Mouse (Mus musculus) forebrain, embryonic 10.5 days (tissue): Measurements from ENCODE around the gene Hist1h2bj. TPM values are rescaled to one million over a fixed set of nuclear protein-coding genes. Genes with fewer than 3 reads are reported as not detected.
"Not testable (repeated sequence)": the region's sequence is repeated elsewhere in the genome, so short reads cannot be mapped to it uniquely, and the experiment has no call there.

ENCODE experiments used
- DNase-seq: peaks from one replicate; pipeline ENCODE4 v3.0.0-alpha.2; 2017; ENCODE audit warnings: low spot score; ENCODE audit errors: extremely low spot score
- H3K27ac ChIP-seq: fragments of 300-500 bp; sonication (generic); 2 replicates; pipeline ENCODE4 v1.5.1; 2016; ENCODE audit warnings: mild to moderate bottlenecking
- H3K27me3 ChIP-seq: fragments of 300-500 bp; sonication (generic); 2 replicates; pipeline ENCODE4 v1.6.1; 2016; ENCODE audit warnings: mild to moderate bottlenecking; ENCODE audit not compliant: poor library complexity, severe bottlenecking
- H3K36me3 ChIP-seq: fragments of 300-500 bp; sonication (generic); replicated peaks from 2 replicates; pipeline ENCODE4 v1.6.1; 2016; ENCODE audit warnings: mild to moderate bottlenecking, moderate library complexity
- H3K4me1 ChIP-seq: fragments of 300-500 bp; sonication (generic); 2 replicates; pipeline ENCODE4 v1.6.1; 2016
- H3K4me3 ChIP-seq: fragments of 300-500 bp; sonication (generic); 2 replicates; pipeline ENCODE4 v1.5.1; 2016; ENCODE audit warnings: mild to moderate bottlenecking, moderate library complexity
- H3K9me3 ChIP-seq: fragments of 300-500 bp; sonication (generic); 2 replicates; pipeline ENCODE4 v1.6.1; 2016; ENCODE audit warnings: mild to moderate bottlenecking, moderate library complexity
- WGBS: fragments of 180-500 bp; shearing (Covaris S2); methylation state at CpG from one replicate; pipeline ENCODE4 v1.1.7; 2016; 5-methylcytosine and 5-hydroxymethylcytosine counted together
- polyA plus RNA-seq: library from polyadenylated mRNA; unstranded; fragments of >200 nt; fragmentation: Nextera tagmentation; extraction: Ambion mirVana; gene quantifications from 2 replicates; pipeline ENCODE4 v1.2.1, GENCODE M21; 2016

Gene Hist1h2bj
- polyA plus RNA-seq, 1 experiment from 2014 or later, result 14.9 TPM

DNA sequence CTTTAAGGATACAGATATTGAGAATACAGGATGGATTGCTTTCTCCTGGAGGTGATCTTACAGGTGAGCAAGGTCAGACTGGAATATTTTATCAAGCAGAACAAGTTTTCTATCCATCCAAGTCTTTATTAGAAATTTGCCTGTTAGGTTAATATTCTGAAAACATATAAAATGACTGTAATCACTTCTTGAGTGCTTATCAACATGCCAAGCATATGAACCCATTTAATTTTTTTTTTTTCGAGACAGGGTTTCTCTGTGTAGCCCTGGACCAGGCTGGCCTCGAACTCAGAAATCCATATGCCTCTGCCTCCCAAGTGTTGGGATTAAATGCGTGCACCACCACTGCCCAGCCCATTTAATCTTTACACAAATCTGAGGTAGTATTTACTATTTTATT, 6.0 kb upstream of the Hist1h2bj start:
- H3K4me1 ChIP-seq, result peaks cover 56% of the 10 kb centered on the region
- peak overlapping the region; percentile 55 for H3K4me3 ChIP-seq
- 63% methylated on average over 3 of the region's 3 CpGs for WGBS
- H3K36me3 ChIP-seq, result no peaks in the 10 kb centered on the region
- H3K27me3 ChIP-seq, result no peaks in the 10 kb centered on the region
- peak; percentile 27 for DNase-seq
- peak overlapping the region; percentile 96 for H3K27ac ChIP-seq
- H3K9me3 ChIP-seq, result no peaks in the 10 kb centered on the region

DNA sequence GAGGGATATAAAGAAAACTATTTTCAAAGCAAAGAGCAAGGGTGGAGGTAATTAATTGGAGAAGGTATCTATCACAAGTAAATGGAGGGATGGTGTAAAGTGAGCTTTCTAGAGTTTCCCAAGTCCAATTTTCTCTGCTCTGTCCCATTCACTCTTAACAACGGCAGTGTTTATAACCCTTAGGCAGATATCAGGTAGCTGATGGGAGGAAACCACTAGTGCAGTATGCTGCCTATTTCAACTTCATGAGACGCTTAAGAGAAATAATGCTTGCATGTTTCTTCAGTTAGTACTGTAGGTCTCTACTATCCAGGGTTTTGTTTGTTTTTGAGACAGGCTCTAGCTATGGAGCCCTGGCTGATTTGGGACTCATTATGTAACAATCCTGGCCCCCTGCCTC, 5.6 kb upstream of the Hist1h2bj start:
- H3K4me3 ChIP-seq, result peak overlapping the region; percentile 55
- peaks cover 57% of the 10 kb centered on the region for H3K4me1 ChIP-seq
- peak overlapping the region; percentile 96 for H3K27ac ChIP-seq
- no peaks in the 10 kb centered on the region for H3K9me3 ChIP-seq
- H3K27me3 ChIP-seq, result no peaks in the 10 kb centered on the region
- WGBS, result 84% methylated on average over 2 of the region's 2 CpGs
- DNase-seq, result no peak
- H3K36me3 ChIP-seq, result no peaks in the 10 kb centered on the region

DNA sequence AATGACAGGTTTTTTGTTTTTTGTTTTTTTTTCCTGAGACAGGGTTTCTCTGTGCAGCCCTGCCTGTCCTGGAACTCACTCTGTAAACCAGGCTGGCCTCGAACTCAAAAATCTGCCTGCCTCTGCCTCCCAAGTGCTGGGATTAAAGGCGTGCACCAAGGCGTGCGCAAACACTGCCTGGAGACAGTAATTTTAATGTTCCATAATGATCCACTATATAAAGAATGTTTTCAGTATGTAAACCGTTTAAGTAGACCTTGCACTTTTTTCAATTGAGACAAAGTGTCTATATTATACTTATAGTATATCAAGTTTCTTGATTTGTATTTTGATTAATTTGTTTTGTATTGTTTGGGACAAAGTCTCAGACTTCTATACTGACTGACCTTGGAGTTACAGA, 3.6 kb upstream of the Hist1h2bj start:
- Histone ChIP-seq H3K4me1 (peaks cover 46% of the 10 kb centered on the region), H3K9me3 (no peaks in the 10 kb centered on the region), H3K27ac (peak overlapping the region; percentile 96), H3K27me3 (no peaks in the 10 kb centered on the region), H3K4me3 (peak overlapping the region; percentile 60), H3K36me3 (no peaks in the 10 kb centered on the region)
- no peak for DNase-seq
- WGBS, result 73% methylated on average over 5 of the region's 5 CpGs

DNA sequence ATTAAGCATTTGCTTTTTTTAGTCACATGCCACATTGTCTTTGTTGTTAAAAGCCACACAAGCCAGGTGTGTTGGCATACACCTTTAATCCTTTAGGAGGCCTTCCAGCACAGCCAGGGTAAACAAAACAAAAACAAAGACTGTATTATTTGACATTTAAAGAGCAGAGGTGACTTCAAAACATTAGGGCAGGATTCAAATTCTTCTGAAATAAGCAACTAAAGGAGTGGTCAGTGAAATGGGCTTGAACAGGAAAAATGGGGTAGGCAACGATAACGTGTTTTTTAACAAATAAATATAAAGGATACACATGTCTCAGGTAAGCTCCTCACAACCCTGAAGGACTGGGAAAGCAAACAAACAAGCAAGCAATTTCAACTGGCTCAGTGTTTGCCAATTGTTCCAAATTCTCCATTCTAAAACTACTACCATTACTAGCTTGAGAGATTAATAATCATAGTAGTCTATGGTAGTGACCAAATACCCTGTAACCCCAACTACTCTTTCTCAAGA, 3.0 kb upstream of the Hist1h2bj start:
- H3K27ac ChIP-seq, result peak overlapping the region; percentile 96
- DNase-seq, result no peak
- WGBS, result 8% methylated on average over 2 of the region's 2 CpGs
- H3K27me3 ChIP-seq, result no peaks in the 10 kb centered on the region
- no peaks in the 10 kb centered on the region for H3K9me3 ChIP-seq
- H3K36me3 ChIP-seq, result no peaks in the 10 kb centered on the region
- peak overlapping the region; percentile 60 for H3K4me3 ChIP-seq
- H3K4me1 ChIP-seq, result peaks cover 50% of the 10 kb centered on the region

DNA sequence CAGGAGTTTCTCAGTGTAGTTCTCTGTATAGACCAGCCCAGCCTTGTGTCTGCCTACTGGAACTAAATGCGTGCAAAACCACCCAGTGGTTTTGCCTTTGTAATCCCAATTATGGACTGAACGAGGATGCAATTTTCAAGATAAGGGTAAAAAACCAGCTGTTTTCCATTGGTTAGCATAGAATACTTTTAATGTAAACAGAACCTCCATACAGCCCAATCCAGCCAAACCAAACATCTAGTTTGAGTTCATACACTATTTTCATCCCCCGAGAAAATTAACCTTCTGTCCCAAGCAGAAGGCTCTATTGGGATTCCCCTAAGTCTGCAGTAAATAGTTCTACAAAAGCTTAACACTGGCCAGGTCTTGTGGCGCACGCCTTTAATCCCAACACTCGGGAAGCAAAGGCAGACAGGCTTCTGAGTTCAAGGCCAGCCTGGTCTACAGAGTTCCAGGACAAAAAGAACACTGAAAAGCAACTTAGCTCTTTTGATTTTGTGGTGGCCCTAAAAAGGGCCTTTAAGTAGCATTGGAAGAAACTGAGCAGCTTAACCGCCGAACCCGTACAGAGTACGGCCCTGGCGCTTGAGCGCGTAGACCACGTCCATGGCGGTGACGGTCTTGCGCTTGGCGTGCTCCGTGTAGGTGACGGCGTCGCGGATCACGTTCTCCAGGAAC, 2.4 kb upstream of the Hist1h2bj start:
- Histone ChIP-seq H3K4me1 (peaks cover 54% of the 10 kb centered on the region), H3K27ac (peak overlapping the region; percentile 96), H3K4me3 (peak overlapping the region; percentile 60), H3K27me3 (no peaks in the 10 kb centered on the region), H3K9me3 (no peaks in the 10 kb centered on the region), H3K36me3 (no peaks in the 10 kb centered on the region)
- peak; percentile 68 for DNase-seq
- WGBS, result under 1% methylated on average over 23 of the region's 24 CpGs

DNA sequence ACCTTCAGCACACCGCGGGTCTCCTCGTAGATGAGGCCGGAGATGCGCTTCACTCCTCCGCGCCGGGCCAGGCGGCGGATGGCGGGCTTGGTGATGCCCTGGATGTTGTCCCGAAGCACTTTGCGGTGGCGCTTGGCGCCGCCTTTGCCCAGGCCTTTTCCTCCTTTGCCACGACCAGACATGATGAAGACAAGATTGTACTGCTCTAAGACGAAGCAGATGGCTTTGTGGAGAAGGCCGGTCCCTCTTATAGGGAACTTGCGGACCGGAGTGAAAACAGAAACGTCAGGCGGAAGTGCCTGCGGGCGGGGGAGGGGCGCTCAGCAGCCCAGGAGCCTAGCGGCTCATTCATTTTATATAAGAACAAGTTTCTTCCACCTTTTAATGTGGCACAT, 1.9 kb upstream of the Hist1h2bj start, which contains the start of gene Hist1h4i:
Gene Hist1h4i (minus strand): TSS at position 221 of the 395 bp plus-strand sequence.
- not testable (repeated sequence) for H3K36me3 ChIP-seq, H3K27me3 ChIP-seq, H3K9me3 ChIP-seq
- WGBS, result under 1% methylated on average over 26 of the region's 27 CpGs
- Histone ChIP-seq H3K4me1 (peaks cover 54% of the 10 kb centered on the region), H3K27ac (peak within 1 kb of the TSS; percentile 96), H3K4me3 (peak within 1 kb of the TSS; percentile 60)
- DNase-seq, result peak; percentile 94

DNA sequence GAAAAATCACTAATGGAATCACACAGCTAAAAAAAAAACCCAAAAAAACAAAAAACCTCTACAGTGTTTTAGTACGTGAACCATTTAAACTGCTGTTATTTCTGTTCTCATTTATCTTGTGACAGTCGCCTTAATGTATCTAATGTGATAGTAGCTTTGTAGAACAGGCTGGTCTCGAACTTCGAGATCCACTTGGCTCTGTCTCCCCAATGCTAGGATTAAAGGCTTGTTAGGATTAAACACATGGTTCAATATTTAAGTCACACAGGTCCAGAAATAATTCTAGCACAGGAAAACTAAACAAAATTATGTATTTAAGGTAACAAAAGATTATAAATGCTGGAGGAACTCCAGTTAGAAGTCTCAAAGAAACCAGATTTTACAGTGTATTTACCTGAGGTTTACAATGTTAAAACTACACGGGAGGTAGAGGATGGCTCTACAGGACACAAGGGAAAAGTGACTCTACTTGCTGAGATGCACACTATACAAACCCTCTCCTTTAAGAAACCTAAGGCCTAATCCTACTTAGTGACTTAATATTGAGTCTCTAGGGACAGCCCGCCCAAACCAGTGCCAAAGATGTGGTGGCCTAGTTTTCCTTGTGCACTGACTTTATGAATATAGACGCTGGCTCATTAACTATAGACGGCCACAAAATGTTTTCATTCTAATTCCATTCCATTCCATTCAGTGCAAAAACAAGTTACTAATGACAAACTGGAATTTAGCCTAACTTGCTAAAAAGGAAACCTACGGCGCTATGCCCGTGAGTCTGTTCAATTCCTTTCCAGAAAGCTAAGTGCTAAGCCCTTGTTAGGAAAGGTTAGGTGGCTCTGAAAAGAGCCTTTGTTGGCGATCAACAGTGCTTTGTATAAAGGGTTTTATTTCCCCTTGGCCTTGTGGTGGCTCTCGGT, 1.1 kb upstream of the Hist1h2bj start:
- H3K27me3 ChIP-seq, result no peaks in the 10 kb centered on the region
- WGBS, result 3% methylated on average over 13 of the region's 13 CpGs
- peak; percentile 37 for DNase-seq
- H3K4me1 ChIP-seq, result peaks cover 46% of the 10 kb centered on the region
- no peaks in the 10 kb centered on the region for H3K36me3 ChIP-seq
- H3K27ac ChIP-seq, result peak overlapping the region; percentile 96
- H3K9me3 ChIP-seq, result no peaks in the 10 kb centered on the region
- H3K4me3 ChIP-seq, result peak overlapping the region; percentile 60

DNA sequence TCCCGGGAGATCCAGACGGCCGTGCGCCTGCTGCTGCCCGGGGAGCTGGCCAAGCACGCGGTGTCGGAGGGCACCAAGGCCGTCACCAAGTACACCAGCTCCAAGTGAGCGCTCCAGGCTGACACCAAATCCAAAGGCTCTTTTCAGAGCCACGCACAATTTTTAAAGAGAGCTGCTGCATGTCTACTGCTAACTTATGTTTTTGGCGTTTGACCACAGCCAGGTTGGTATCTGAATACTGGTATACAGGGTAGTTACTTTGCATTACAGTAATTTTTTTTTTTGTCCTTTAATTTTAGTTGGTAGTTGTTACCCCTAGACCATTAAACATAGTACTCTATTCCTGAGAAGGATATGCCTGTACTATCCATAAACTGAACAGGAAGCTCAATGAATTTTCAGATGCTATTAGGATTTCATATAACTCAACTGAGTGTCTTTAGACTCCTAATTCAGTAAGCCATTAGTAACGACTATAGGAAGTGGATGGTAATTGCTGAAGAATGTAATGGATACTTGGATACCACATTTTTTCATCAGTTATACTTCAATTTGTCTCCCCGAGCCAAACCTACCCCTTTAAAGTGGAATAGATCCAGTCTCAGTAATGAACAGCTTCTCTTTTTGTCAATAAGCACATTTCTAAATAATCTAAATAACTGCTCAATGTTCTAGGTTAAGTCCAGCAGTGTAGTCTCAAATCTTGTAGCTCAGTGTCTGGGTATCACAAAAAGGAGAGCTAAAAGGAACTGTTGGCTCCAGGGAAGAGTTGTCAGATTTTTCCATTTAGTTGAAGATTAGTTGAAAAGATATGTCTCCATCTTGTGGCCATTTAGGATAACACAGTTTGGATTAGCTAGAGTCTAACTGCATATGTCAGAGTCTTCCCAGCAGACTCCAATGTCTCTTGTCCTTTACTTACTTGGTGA, 753 bp downstream of the Hist1h2bj start:
- H3K4me1 ChIP-seq, result peaks cover 35% of the 10 kb centered on the region
- 2% methylated on average over 13 of the region's 14 CpGs for WGBS
- DNase-seq, result peak; percentile 41

DNA sequence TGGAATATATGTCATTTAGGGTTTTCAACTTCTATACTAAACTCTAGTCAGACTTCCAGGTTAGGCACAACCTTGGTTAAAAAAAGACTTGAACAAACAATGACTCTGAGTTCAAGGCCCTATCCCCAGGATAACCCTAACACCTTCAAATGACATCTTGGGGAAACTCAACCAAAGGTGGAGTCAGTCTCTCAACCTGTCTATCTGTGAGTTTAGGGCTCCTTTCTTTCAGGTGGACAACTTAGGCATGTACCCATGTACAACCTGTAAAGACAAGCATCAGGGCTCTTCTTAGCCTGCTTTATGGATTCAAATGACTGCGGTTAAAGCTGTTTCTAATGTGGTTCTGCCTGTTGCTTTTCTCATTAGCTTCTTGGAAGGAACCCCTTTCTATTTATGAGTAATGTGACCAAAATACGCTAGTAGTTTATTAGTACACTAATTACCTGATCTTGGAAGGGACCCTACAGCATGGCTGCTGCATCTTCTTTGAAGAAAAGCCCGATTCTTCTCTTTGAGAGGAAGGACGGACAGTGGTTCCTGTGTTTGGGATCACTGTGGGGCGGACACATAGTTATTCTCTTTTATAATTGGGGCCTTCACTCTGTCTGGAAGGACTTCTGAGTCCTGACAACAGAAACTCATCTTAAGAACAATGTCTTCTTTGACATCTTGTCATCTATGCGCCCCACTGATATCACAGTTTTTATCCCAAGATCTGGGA, 1.6 kb downstream of the Hist1h2bj start:
- Histone ChIP-seq H3K27me3 (no peaks in the 10 kb centered on the region), H3K9me3 (no peaks in the 10 kb centered on the region), H3K4me1 (peaks cover 40% of the 10 kb centered on the region), H3K4me3 (peak overlapping the region; percentile 52), H3K27ac (0 out of 2 replicates have a peak overlapping the region, but pooled peaks have one; percentile 86), H3K36me3 (no peaks in the 10 kb centered on the region)
- WGBS, result 83% methylated on average over 6 of the region's 6 CpGs
- DNase-seq, result no peak

More for the DNA sequence above, 753 bp downstream of the Hist1h2bj start:
- no peaks in the 10 kb centered on the region for H3K27me3 ChIP-seq
- H3K4me3 ChIP-seq, result peak overlapping the region; percentile 52
- no peaks in the 10 kb centered on the region for H3K36me3 ChIP-seq
- peak overlapping the region; percentile 86 for H3K27ac ChIP-seq
- H3K9me3 ChIP-seq, result no peaks in the 10 kb centered on the region

DNA sequence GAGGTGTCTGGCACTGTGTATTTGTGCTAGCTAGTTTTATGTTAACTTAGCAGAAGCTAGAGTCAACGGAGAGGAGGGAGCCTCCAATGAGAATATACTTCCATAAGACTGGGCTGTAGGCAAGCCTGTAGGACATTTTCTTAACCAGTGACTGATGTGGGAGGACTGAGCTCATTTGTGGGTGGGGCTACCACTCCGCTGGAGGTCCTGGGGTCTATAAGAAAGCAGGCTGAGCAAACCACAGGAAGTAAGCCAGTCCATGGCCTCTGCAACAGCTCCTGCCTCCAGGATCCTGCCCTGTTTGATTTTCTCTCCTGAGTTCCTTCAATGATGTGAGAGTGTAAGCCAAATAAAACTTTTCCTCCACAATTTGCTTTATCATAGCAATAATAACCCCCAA, 2.3 kb downstream of the Hist1h2bj start:
- Histone ChIP-seq H3K27ac (0 out of 2 replicates have a peak overlapping the region, but pooled peaks have one; percentile 5), H3K4me1 (peaks cover 40% of the 10 kb centered on the region), H3K27me3 (no peaks in the 10 kb centered on the region), H3K4me3 (no peak overlapping the region), H3K9me3 (no peaks in the 10 kb centered on the region), H3K36me3 (no peaks in the 10 kb centered on the region)
- WGBS, result 61% methylated on average over 2 of the region's 2 CpGs
- no peak for DNase-seq

DNA sequence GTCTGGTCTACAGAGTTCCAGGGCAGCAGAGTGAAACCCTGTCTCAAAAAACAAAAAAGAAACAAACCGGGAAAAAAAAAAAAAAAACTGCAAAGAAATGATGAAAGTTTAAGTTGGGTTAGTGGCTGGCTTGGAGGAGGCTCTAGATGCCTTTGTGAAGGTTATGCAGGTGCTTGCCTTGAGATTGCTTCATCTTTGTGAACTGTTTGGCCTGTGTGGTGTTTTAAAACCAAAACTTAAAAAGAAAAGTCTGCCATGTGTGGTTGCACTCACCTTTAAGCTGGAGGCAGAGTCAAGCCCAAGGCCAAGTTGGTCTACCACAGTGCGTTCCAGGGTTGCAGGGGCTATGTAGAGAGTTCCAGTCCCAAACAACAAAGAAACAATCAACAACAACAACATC, 6.0 kb downstream of the Hist1h2bj start:
- 77% methylated on average over 2 of the region's 2 CpGs for WGBS
- DNase-seq, result no peak
- H3K4me1 ChIP-seq, result peaks cover 33% of the 10 kb centered on the region
- no peaks in the 10 kb centered on the region for H3K9me3 ChIP-seq
- no peak overlapping the region for H3K4me3 ChIP-seq
- H3K27me3 ChIP-seq, result no peaks in the 10 kb centered on the region
- H3K36me3 ChIP-seq, result no peaks in the 10 kb centered on the region
- H3K27ac ChIP-seq, result no peak overlapping the region
